Mouse (Mus musculus) liver, embryonic 14.5 days (tissue): ENCODE data around the gene Trim37. TPM values are rescaled to one million over a fixed set of nuclear protein-coding genes. Genes with fewer than 3 reads are reported as not detected.

Experiments used
- ATAC-seq: fragments of 200-750 bp; cut with Nextera tagmentation; 2 replicates; pipeline ENCODE4 v1.8.0; 2017; ENCODE audit warnings: moderate number of reproducible peaks, mild to moderate bottlenecking, moderate library complexity; ENCODE audit not compliant: insufficient read depth
- DNase-seq, 3 experiments: peaks; one replicate each; pipeline ENCODE4 v3.0.0-alpha.2; 2012 to 2013; ENCODE audit warnings: low read depth in 3 of 3, low spot score in 3 of 3
- H3K27ac ChIP-seq: fragments of 300-500 bp; sonication (generic); 2 replicates; pipeline ENCODE4 v1.5.1; 2014; ENCODE audit warnings: moderate library complexity, mild to moderate bottlenecking, control low read depth, inconsistent platforms
- H3K27me3 ChIP-seq: fragments of 300-500 bp; sonication (generic); 2 replicates; pipeline ENCODE4 v1.6.1; 2014; ENCODE audit warnings: mild to moderate bottlenecking, low read length, moderate library complexity; ENCODE audit not compliant: control insufficient read depth, insufficient read depth
- H3K36me3 ChIP-seq: fragments of 300-500 bp; sonication (generic); replicated peaks from 2 replicates; pipeline ENCODE4 v1.6.1; 2014; ENCODE audit warnings: low read depth; ENCODE audit not compliant: control insufficient read depth, insufficient read depth
- H3K4me1 ChIP-seq, 2 experiments: fragments of 200-500 bp in 1 of 2; fragments of 300-500 bp in 1 of 2; sonication (generic) in 1 of 2; replicated peaks; 2 replicates each; pipeline ENCODE4 v1.6.1; 2012 to 2014; ENCODE audit warnings: antibody characterized with exemption in 1 of 2, inconsistent platforms in 1 of 2, low read length in 1 of 2; ENCODE audit not compliant: control insufficient read depth in 2 of 2, insufficient read depth in 2 of 2
- H3K4me2 ChIP-seq: fragments of 300-500 bp; sonication (generic); 2 replicates; pipeline ENCODE4 v1.6.1; 2014; ENCODE audit warnings: low read depth, mild to moderate bottlenecking, control low read depth, moderate library complexity
- H3K4me3 ChIP-seq, 2 experiments: fragments of 200-500 bp in 1 of 2; fragments of 300-500 bp in 1 of 2; sonication (generic) in 1 of 2; 2 replicates each; pipeline ENCODE4 v1.5.1; 2012 to 2014; ENCODE audit warnings: low read depth in 2 of 2, low read length in 2 of 2, mild to moderate bottlenecking in 2 of 2, control low read depth in 1 of 2, inconsistent platforms in 1 of 2, moderate library complexity in 1 of 2; ENCODE audit not compliant: insufficient read depth in 1 of 2
- H3K9ac ChIP-seq: fragments of 300-500 bp; sonication (generic); replicated peaks from 2 replicates; pipeline ENCODE4 v1.6.1; 2014; ENCODE audit warnings: mild to moderate bottlenecking, control low read depth, moderate library complexity
- H3K9me3 ChIP-seq: fragments of 300-500 bp; sonication (generic); 2 replicates; pipeline ENCODE4 v1.6.1; 2016; ENCODE audit warnings: low read length, mixed read lengths; ENCODE audit not compliant: control insufficient read depth
- CTCF ChIP-seq: IDR thresholded peaks from 2 replicates; pipeline ENCODE4 v1.5.1; 2016; ENCODE audit warnings: antibody characterized with exemption, low read depth, control low read depth
- EP300 ChIP-seq: IDR thresholded peaks from 2 replicates; pipeline ENCODE4 v1.6.1; 2016; ENCODE audit warnings: antibody characterized with exemption, low read depth
- WGBS: fragments of 180-500 bp; shearing (Covaris S2); extraction: QIAGEN DNeasy Blood & Tissue Kit; methylation state at CpG from one replicate; pipeline ENCODE4 v1.1.7; 2014; ENCODE audit not compliant: insufficient replicate concordance; 5-methylcytosine and 5-hydroxymethylcytosine counted together
- polyA plus RNA-seq, 2 experiments: library from polyadenylated mRNA; depleted of rRNA in 1 of 2; stranded (reverse) in 1 of 2; unstranded in 1 of 2; fragments of >200 nt; fragmentation: Nextera tagmentation in 1 of 2; extraction: Ambion mirVana in 1 of 2; gene quantifications; 2 replicates each; pipeline versions ENCODE4 v1.2.1 to v1.2.3; 2012 to 2014

The Trim37 gene
- polyA plus RNA-seq, 2 experiments = 7.9 to 21.1 TPM

DNA sequence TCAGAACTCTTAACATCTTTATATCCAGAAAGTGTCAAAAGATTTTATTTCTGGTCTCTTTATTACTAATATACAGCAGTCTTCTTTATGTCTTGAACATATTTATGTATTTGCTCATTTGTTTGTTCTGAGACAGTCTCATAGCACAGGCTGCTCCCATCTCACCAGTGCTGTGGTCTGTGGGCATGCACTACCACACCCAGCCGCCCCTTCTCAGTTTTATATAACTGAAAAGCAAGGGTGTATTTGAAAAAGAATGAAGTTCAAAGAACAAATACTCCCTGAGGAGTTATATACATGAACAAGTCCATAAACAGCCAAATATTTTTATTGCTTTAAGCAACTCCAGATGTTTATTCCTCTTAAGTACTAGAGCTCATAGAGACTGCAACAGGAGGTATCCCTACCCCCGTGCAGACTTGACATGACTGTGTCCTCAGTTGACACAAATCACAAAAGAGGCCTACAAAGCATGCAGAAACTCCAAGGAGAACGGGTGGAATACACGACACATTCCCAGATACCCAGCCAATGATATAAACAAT is 119.3 kb downstream of the Trim37 start:
- Histone ChIP-seq H3K4me3 (no peak overlapping the region), H3K9me3 (no peaks in the 10 kb centered on the region), H3K4me2 (no peak overlapping the region), H3K36me3 (no peaks in the 10 kb centered on the region), H3K27me3 (no peaks in the 10 kb centered on the region), H3K4me1 (no peaks in the 10 kb centered on the region; a peak in 1 of 4 replicates), H3K9ac (no peak overlapping the region), H3K27ac (no peak overlapping the region)
- WGBS = 77% methylated on average over 4 of the region's 4 CpGs
- TF ChIP-seq EP300 = no peak
- no peak for TF ChIP-seq CTCF
- ATAC-seq (no peak), DNase-seq (no peak)

- ATAC-seq (no peak), DNase-seq (no peak)
- no peaks in the 10 kb centered on the region for H3K9me3 ChIP-seq
- no peaks in the 10 kb centered on the region for H3K27me3 ChIP-seq
- H3K36me3 ChIP-seq = no peaks in the 10 kb centered on the region
- no peak overlapping the region for H3K4me3 ChIP-seq
- no peak overlapping the region for H3K4me2 ChIP-seq
- 75% methylated on average over 9 of the region's 9 CpGs for WGBS
- TF ChIP-seq EP300 (no peak), CTCF (no peak)
- no peak overlapping the region for H3K9ac ChIP-seq
- H3K27ac ChIP-seq = no peak overlapping the region
- H3K4me1 ChIP-seq = no peaks in the 10 kb centered on the region
Observed at GRCm38 (mm10) chr11:87246724-87247493, 120.0 kb downstream of the Trim37 start.

DNA sequence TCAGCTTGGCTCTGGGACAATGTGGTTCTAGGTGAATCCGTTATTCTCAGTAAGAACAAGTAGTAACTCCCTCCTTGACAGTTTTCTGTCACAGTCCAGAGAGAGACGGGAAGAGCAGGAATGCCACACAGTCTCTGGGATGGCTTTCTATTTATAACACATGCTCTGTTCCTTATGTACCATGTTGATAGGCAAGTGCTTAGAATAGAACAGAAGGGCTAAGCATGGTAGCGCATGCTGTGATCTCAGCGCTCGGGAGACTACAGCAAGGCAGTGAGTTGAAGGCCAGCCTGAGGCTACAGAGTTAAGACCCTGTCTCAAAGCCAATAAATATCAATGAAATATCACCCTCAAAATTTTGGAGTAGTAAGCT is 120.6 kb downstream of the Trim37 start:
- no peaks in the 10 kb centered on the region for H3K4me1 ChIP-seq
- 78% methylated on average over 5 of the region's 5 CpGs for WGBS
- no peak overlapping the region for H3K9ac ChIP-seq
- H3K36me3 ChIP-seq = no peaks in the 10 kb centered on the region
- no peaks in the 10 kb centered on the region for H3K9me3 ChIP-seq
- no peak overlapping the region for H3K4me3 ChIP-seq
- no peak overlapping the region for H3K4me2 ChIP-seq
- TF ChIP-seq CTCF (no peak), EP300 (no peak)
- DNase-seq = no peak
- no peak for ATAC-seq
- H3K27ac ChIP-seq = no peak overlapping the region
- H3K27me3 ChIP-seq = no peaks in the 10 kb centered on the region

GRCm38 (mm10) chr11:87250132-87250531 is 123.3 kb downstream of the Trim37 start:
- H3K9me3 ChIP-seq = no peaks in the 10 kb centered on the region
- 72% methylated on average over 6 of the region's 6 CpGs for WGBS
- no peak overlapping the region for H3K27ac ChIP-seq
- no peak overlapping the region for H3K9ac ChIP-seq
- DNase-seq = no peak
- H3K4me2 ChIP-seq = no peak overlapping the region
- no peaks in the 10 kb centered on the region for H3K27me3 ChIP-seq
- H3K36me3 ChIP-seq = no peaks in the 10 kb centered on the region
- H3K4me3 ChIP-seq = no peak overlapping the region
- no peaks in the 10 kb centered on the region for H3K4me1 ChIP-seq
- no peak for ATAC-seq
- TF ChIP-seq EP300 (no peak), CTCF (no peak)

- Histone ChIP-seq H3K4me2 (no peak overlapping the region), H3K4me1 (no peaks in the 10 kb centered on the region), H3K36me3 (no peaks in the 10 kb centered on the region), H3K9ac (no peak overlapping the region), H3K27me3 (no peaks in the 10 kb centered on the region), H3K9me3 (no peaks in the 10 kb centered on the region), H3K27ac (no peak overlapping the region), H3K4me3 (no peak overlapping the region)
- WGBS = 71% methylated on average over 6 of the region's 6 CpGs
- TF ChIP-seq CTCF = no peak
- TF ChIP-seq EP300 = no peak
- no peak for DNase-seq
- no peak for ATAC-seq
Observed at GRCm38 (mm10) chr11:87253294-87253693, 126.4 kb downstream of the Trim37 start.
